Mouse (Mus musculus): ENCODE measurements around the gene Mst1. TPM values are rescaled to one million over a fixed set of nuclear protein-coding genes. Genes with fewer than 3 reads are reported as not detected.
A peak's percentile ranks its signal among the peaks of the same experiment; 100 is the strongest.

The Mst1 gene
- polyA plus RNA-seq, 1 experiment, result 2.4 TPM

GRCm38 (mm10) chr9:108105549-108105863 is 25.3 kb downstream of the Mst1 start:
- Histone ChIP-seq H3K36me3 (ENCODE audit: control insufficient read depth) (peaks cover 28% of the 10 kb centered on the region), H3K4me3 (replicated peaks) (peak overlapping the region; percentile 54), H3K9me3 (ENCODE audit: control insufficient read depth, low read length) (no peaks in the 10 kb centered on the region; the same call in none of the 2 replicates), H3K27me3 (ENCODE audit: control insufficient read depth) (peaks cover 10% of the 10 kb centered on the region), H3K4me1 (ENCODE audit: control insufficient read depth) (peaks cover 52% of the 10 kb centered on the region)
- TF ChIP-seq GATA1 (IDR thresholded peaks at IDR 0.05; ENCODE audit: low read length) (no peak), TAL1 (IDR thresholded peaks at IDR 0.05; ENCODE audit: low read length) (no peak)

- Histone ChIP-seq H3K27me3 (ENCODE audit: control insufficient read depth) (peaks cover 16% of the 10 kb centered on the region), H3K4me1 (ENCODE audit: control insufficient read depth) (peaks cover 54% of the 10 kb centered on the region), H3K9me3 (ENCODE audit: control insufficient read depth, low read length) (no peaks in the 10 kb centered on the region; the same call in none of the 2 replicates), H3K36me3 (ENCODE audit: control insufficient read depth) (peaks cover 23% of the 10 kb centered on the region), H3K4me3 (replicated peaks) (no peak overlapping the region)
- no peak for TF ChIP-seq TAL1 (IDR thresholded peaks at IDR 0.05; ENCODE audit: low read length)
- no peak for TF ChIP-seq GATA1 (IDR thresholded peaks at IDR 0.05; ENCODE audit: low read length)
These were observed 25.9 kb downstream of the Mst1 start for GRCm38 (mm10) chr9:108106090-108106489.

- Histone ChIP-seq H3K27me3 (ENCODE audit: control insufficient read depth) (peaks cover 29% of the 10 kb centered on the region), H3K4me3 (replicated peaks) (no peak overlapping the region), H3K9me3 (ENCODE audit: control insufficient read depth, low read length) (no peaks in the 10 kb centered on the region; the same call in none of the 2 replicates), H3K36me3 (ENCODE audit: control insufficient read depth) (peaks cover 10% of the 10 kb centered on the region), H3K4me1 (ENCODE audit: control insufficient read depth) (peaks cover 48% of the 10 kb centered on the region)
- TF ChIP-seq GATA1 (IDR thresholded peaks at IDR 0.05; ENCODE audit: low read length) (no peak), TAL1 (IDR thresholded peaks at IDR 0.05; ENCODE audit: low read length) (no peak)
These were observed 27.6 kb downstream of the Mst1 start for GRCm38 (mm10) chr9:108107867-108108266.

- no peak overlapping the region for H3K4me3 ChIP-seq (replicated peaks)
These were observed 29.9 kb downstream of the Mst1 start for GRCm38 (mm10) chr9:108110160-108110559.

GRCm38 (mm10) chr9:108111101-108111592 is 30.9 kb downstream of the Mst1 start:
- H3K4me3 ChIP-seq (replicated peaks), result no peak overlapping the region
- H3K27me3 ChIP-seq (ENCODE audit: control insufficient read depth), result peaks cover 49% of the 10 kb centered on the region
- no peaks in the 10 kb centered on the region for H3K36me3 ChIP-seq (ENCODE audit: control insufficient read depth)
- TF ChIP-seq TAL1 (IDR thresholded peaks at IDR 0.05; ENCODE audit: low read length) (no peak), GATA1 (IDR thresholded peaks at IDR 0.05; ENCODE audit: low read length) (no peak)
- peaks cover 16% of the 10 kb centered on the region for H3K4me1 ChIP-seq (ENCODE audit: control insufficient read depth)
- H3K9me3 ChIP-seq (ENCODE audit: control insufficient read depth, low read length), result peaks cover 8% of the 10 kb centered on the region

More at GRCm38 (mm10) chr9:108110160-108110559, 29.9 kb downstream of the Mst1 start:
- no peaks in the 10 kb centered on the region for H3K36me3 ChIP-seq (ENCODE audit: control insufficient read depth)
- peaks cover 39% of the 10 kb centered on the region for H3K27me3 ChIP-seq (ENCODE audit: control insufficient read depth)
- no peak for TF ChIP-seq GATA1 (IDR thresholded peaks at IDR 0.05; ENCODE audit: low read length)
- TF ChIP-seq TAL1 (IDR thresholded peaks at IDR 0.05; ENCODE audit: low read length), result no peak
- H3K9me3 ChIP-seq (ENCODE audit: control insufficient read depth, low read length), result peaks cover 6% of the 10 kb centered on the region
- H3K4me1 ChIP-seq (ENCODE audit: control insufficient read depth), result peaks cover 26% of the 10 kb centered on the region

- no peak overlapping the region for H3K4me3 ChIP-seq (replicated peaks)
These were observed 31.4 kb downstream of the Mst1 start for GRCm38 (mm10) chr9:108111593-108112121.

GRCm38 (mm10) chr9:108112719-108113340 is 32.6 kb downstream of the Mst1 start:
- Histone ChIP-seq H3K27me3 (ENCODE audit: control insufficient read depth) (peaks cover 50% of the 10 kb centered on the region), H3K9me3 (ENCODE audit: control insufficient read depth, low read length) (peaks cover 8% of the 10 kb centered on the region), H3K36me3 (ENCODE audit: control insufficient read depth) (no peaks in the 10 kb centered on the region), H3K4me1 (ENCODE audit: control insufficient read depth) (peaks cover 11% of the 10 kb centered on the region), H3K4me3 (replicated peaks) (no peak overlapping the region)
- TF ChIP-seq TAL1 (IDR thresholded peaks at IDR 0.05; ENCODE audit: low read length) (no peak), GATA1 (IDR thresholded peaks at IDR 0.05; ENCODE audit: low read length) (no peak)

More at GRCm38 (mm10) chr9:108111593-108112121, 31.4 kb downstream of the Mst1 start:
- Histone ChIP-seq H3K9me3 (ENCODE audit: control insufficient read depth, low read length) (peaks cover 8% of the 10 kb centered on the region), H3K4me1 (ENCODE audit: control insufficient read depth) (peaks cover 11% of the 10 kb centered on the region), H3K27me3 (ENCODE audit: control insufficient read depth) (peaks cover 50% of the 10 kb centered on the region), H3K36me3 (ENCODE audit: control insufficient read depth) (no peaks in the 10 kb centered on the region)
- no peak for TF ChIP-seq TAL1 (IDR thresholded peaks at IDR 0.05; ENCODE audit: low read length)

GRCm38 (mm10) chr9:108115290-108116077 is 35.2 kb downstream of the Mst1 start:
- Histone ChIP-seq H3K27me3 (ENCODE audit: control insufficient read depth) (peaks cover 39% of the 10 kb centered on the region), H3K36me3 (ENCODE audit: control insufficient read depth) (no peaks in the 10 kb centered on the region), H3K4me1 (ENCODE audit: control insufficient read depth) (peaks cover 18% of the 10 kb centered on the region), H3K4me3 (replicated peaks) (no peak overlapping the region), H3K9me3 (ENCODE audit: control insufficient read depth, low read length) (peaks cover 8% of the 10 kb centered on the region)
- TF ChIP-seq GATA1 (IDR thresholded peaks at IDR 0.05; ENCODE audit: low read length) (no peak), TAL1 (IDR thresholded peaks at IDR 0.05; ENCODE audit: low read length) (no peak)

GRCm38 (mm10) chr9:108117143-108117542 is 36.9 kb downstream of the Mst1 start:
- Histone ChIP-seq H3K36me3 (ENCODE audit: control insufficient read depth) (no peaks in the 10 kb centered on the region), H3K27me3 (ENCODE audit: control insufficient read depth) (peaks cover 23% of the 10 kb centered on the region), H3K4me1 (ENCODE audit: control insufficient read depth) (peaks cover 11% of the 10 kb centered on the region), H3K9me3 (ENCODE audit: control insufficient read depth, low read length) (peaks cover 8% of the 10 kb centered on the region), H3K4me3 (replicated peaks) (no peak overlapping the region)
- TF ChIP-seq TAL1 (IDR thresholded peaks at IDR 0.05; ENCODE audit: low read length), result no peak
- no peak for TF ChIP-seq GATA1 (IDR thresholded peaks at IDR 0.05; ENCODE audit: low read length)

All from erythroblast, embryonic 14.5 days (primary cell).